Mouse (Mus musculus) central nervous system, embryonic 18 days (tissue): ENCODE data around the gene Bach1. TPM values are rescaled to one million over a fixed set of nuclear protein-coding genes. Genes with fewer than 3 reads are reported as not detected.

ENCODE experiments used
- polyA plus RNA-seq: library from polyadenylated mRNA; depleted of rRNA; stranded (reverse); fragments of >200 nt; gene quantifications from 2 replicates; pipeline ENCODE4 v1.2.3, GENCODE M21; 2012; rRNA removed

The Bach1 gene
- 19.9 and 21.7 TPM in 2 replicates for polyA plus RNA-seq

DNA sequence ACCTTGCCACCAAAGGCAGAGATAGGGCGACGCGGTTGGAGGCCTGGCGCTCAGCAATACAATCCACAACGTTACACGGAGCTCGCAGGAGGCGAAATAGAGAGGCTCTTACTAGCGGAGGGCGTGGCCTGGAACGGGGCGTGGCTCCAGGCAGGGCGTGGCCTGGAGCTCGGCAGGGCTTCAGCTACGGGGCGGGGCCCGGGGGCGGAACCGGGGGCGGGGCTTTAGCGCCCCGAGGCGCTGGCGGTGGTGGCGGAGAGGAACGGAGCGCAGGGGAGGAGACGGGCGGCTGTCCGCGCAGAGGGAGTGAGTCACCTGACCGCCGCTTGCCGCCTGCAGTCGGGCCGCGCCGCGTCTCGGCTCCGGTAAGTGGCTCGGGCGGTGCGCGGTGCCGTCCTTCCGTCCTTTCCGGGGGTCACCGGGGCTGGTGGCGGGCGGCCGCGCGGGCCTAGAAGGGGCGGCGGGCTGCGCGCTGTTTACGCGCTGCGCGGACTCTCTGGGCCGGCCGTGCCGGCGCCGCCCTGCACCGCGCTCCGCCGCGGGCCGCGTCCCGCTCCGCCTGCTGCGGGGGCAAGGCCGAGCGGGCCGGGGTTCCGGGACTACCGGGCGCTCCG is at the start of gene Bach1:
TSS of gene Bach1 (plus strand) at position 254 of the 614 bp plus-strand sequence.

Other genes starting within 250 kb of the Bach1 start
- 64.3 and 69.9 TPM in 2 replicates for gene Usp16, start 244.2 kb upstream of the Bach1 start, polyA plus RNA-seq
- 207 and 214 TPM in 2 replicates for gene Cct8, start 203.1 kb upstream of the Bach1 start, polyA plus RNA-seq
- 0.56 and 1.0 TPM in 2 replicates for gene Map3k7cl, start 145.6 kb upstream of the Bach1 start, polyA plus RNA-seq